Mouse (Mus musculus): ENCODE data around the gene Pus7. TPM values are rescaled to one million over a fixed set of nuclear protein-coding genes. Genes with fewer than 3 reads are reported as not detected.
"Not testable (repeated sequence)": the region's sequence is repeated elsewhere in the genome, so short reads cannot be mapped to it uniquely, and the experiment has no call there.

Pus7 gene
- total RNA-seq, 1 experiment from 2014 or later: 23.7 TPM

- no peak for DNase-seq
These were observed 27.9 kb downstream of the Pus7 start for GRCm38 (mm10) chr5:23755591-23755990.

- DNase-seq: no peak
These were observed 33.6 kb downstream of the Pus7 start for GRCm38 (mm10) chr5:23749882-23750281.

GRCm38 (mm10) chr5:23743261-23743660 is 40.2 kb downstream of the Pus7 start:
- no peak for DNase-seq

- no peak for DNase-seq
These were observed 46.4 kb downstream of the Pus7 start for GRCm38 (mm10) chr5:23737111-23737510.

- DNase-seq: no peak
These were observed 47.1 kb downstream of the Pus7 start for GRCm38 (mm10) chr5:23736366-23736765.

- DNase-seq: no peak
These were observed 61.6 kb downstream of the Pus7 start for GRCm38 (mm10) chr5:23721956-23722355.

- no peak for DNase-seq
These were observed 64.6 kb downstream of the Pus7 start for GRCm38 (mm10) chr5:23718881-23719328.

GRCm38 (mm10) chr5:23718182-23718534 is 65.4 kb downstream of the Pus7 start:
- no peak for DNase-seq

- DNase-seq: no peak
These were observed 65.9 kb downstream of the Pus7 start for GRCm38 (mm10) chr5:23717469-23718181.

GRCm38 (mm10) chr5:23713401-23714335 is 69.8 kb downstream of the Pus7 start:
- no peak for DNase-seq

GRCm38 (mm10) chr5:23712130-23713001 is 71.1 kb downstream of the Pus7 start:
- peak; percentile 84 for DNase-seq

GRCm38 (mm10) chr5:23711671-23712129 is 71.8 kb downstream of the Pus7 start:
- not testable (repeated sequence) for DNase-seq

- DNase-seq: no peak
These were observed 72.3 kb downstream of the Pus7 start for GRCm38 (mm10) chr5:23711244-23711643.

GRCm38 (mm10) chr5:23709661-23710060 is 73.8 kb downstream of the Pus7 start:
- DNase-seq: no peak

- DNase-seq: not testable (repeated sequence)
These were observed 76.6 kb downstream of the Pus7 start for GRCm38 (mm10) chr5:23706601-23707597.

GRCm38 (mm10) chr5:23697457-23697856 is 86.1 kb downstream of the Pus7 start:
- DNase-seq: no peak
